ENCODE assay signal across 22 mouse cellular contexts in genomic region chr5:120624427-120624826, GRCm38 (mm10). TPM values are rescaled to one million over a fixed set of nuclear protein-coding genes. Genes with fewer than 3 reads are reported as not detected.
A peak's percentile ranks its signal among the peaks of the same experiment; 100 is the strongest.
DNase-seq lines count a peak whose midpoint lies in the region; ATAC-seq and TF ChIP-seq lines count a peak whose summit lies in the region.
"Had no signal": no experiment of that assay in that cellular context is flagged by ENCODE, and none has a peak within 500 bp of the region (broad histone marks: within the 10 kb centered on the region; RNA-seq: fewer than 3 reads in every experiment).

No protein-coding gene starts in this region.

- TF ChIP-seq CTCF in hindbrain, postnatal 0 days (IDR thresholded peaks at IDR 0.05; ENCODE audit: low read depth): no peak

- H3K4me3 ChIP-seq in hindbrain, postnatal 0 days (ENCODE audit: low read length): no peak overlapping the region
- H3K4me3 ChIP-seq in hindbrain, embryonic 12.5 days: no peak overlapping the region
- H3K4me3 ChIP-seq: embryonic facial prominence, embryonic 10.5 days; embryonic facial prominence, embryonic 12.5 days; forebrain, embryonic 13.5 days; forebrain, embryonic 15.5 days had no signal

- peak; percentile 30 for DNase-seq in cerebellum, adult 9-11 months
- DNase-seq in cerebellum, postnatal 14 days: peak; percentile 59 to 72
- DNase-seq in cerebellum, adult 9-10 months: no peak
- DNase-seq in hindbrain, postnatal 0 days (ENCODE audit: low spot score): peak; percentile 37
- DNase-seq: adrenal gland, adult 8-10 months; adrenal gland, postnatal 14 days; adrenal gland, postnatal 36 days; B cell, adult 2 months; cerebellum, adult 11 months; forebrain, postnatal 0 days had no signal

- no peak overlapping the region for H3K9ac ChIP-seq in hindbrain, postnatal 0 days (replicated peaks; ENCODE audit: low read length)
- H3K9ac ChIP-seq in hindbrain, embryonic 12.5 days: no peak overlapping the region
- H3K9ac ChIP-seq: embryonic facial prominence, embryonic 12.5 days; forebrain, embryonic 13.5 days; forebrain, embryonic 15.5 days; forebrain, postnatal 0 days had no signal

- H3K9me3 ChIP-seq in hindbrain, postnatal 0 days (ENCODE audit: low read length): no peaks in the 10 kb centered on the region
- H3K9me3 ChIP-seq in hindbrain, embryonic 12.5 days (replicated peaks): no peaks in the 10 kb centered on the region
- H3K9me3 ChIP-seq: embryonic facial prominence, embryonic 10.5 days; embryonic facial prominence, embryonic 12.5 days; forebrain, embryonic 13.5 days; forebrain, embryonic 15.5 days; G1E had no signal

- 81% methylated on average over 10 of the region's 10 CpGs for WGBS in hindbrain, postnatal 0 days
- 94% methylated on average over 10 of the region's 10 CpGs for WGBS in hindbrain, embryonic 12.5 days

- no peak overlapping the region for H3K4me2 ChIP-seq in hindbrain, postnatal 0 days (ENCODE audit: low read depth, low read length)
- no peak overlapping the region for H3K4me2 ChIP-seq in hindbrain, embryonic 12.5 days (replicated peaks)
- H3K4me2 ChIP-seq: embryonic facial prominence, embryonic 12.5 days; forebrain, embryonic 13.5 days; forebrain, embryonic 15.5 days had no signal

- peaks cover 52% of the 10 kb centered on the region for H3K36me3 ChIP-seq in hindbrain, postnatal 0 days (ENCODE audit: insufficient read depth, low read length)
- H3K36me3 ChIP-seq in hindbrain, embryonic 12.5 days: peaks cover 88% of the 10 kb centered on the region

- no peaks in the 10 kb centered on the region for H3K27me3 ChIP-seq in hindbrain, postnatal 0 days (ENCODE audit: insufficient read depth, low read length)
- 0 out of 2 replicates have a peak, but pooled peaks cover under 1% of the 10 kb centered on the region for H3K27me3 ChIP-seq in hindbrain, embryonic 12.5 days
- H3K27me3 ChIP-seq: CH12.LX; embryonic facial prominence, embryonic 12.5 days; forebrain, embryonic 13.5 days; forebrain, embryonic 15.5 days; Patski had no signal

- no peak overlapping the region for H3K27ac ChIP-seq in hindbrain, postnatal 0 days
- no peak overlapping the region for H3K27ac ChIP-seq in hindbrain, embryonic 12.5 days
- H3K27ac ChIP-seq: embryonic facial prominence, embryonic 10.5 days; embryonic facial prominence, embryonic 12.5 days; forebrain, embryonic 13.5 days; forebrain, embryonic 15.5 days had no signal

- H3K4me1 ChIP-seq in hindbrain, postnatal 0 days (ENCODE audit: insufficient read depth, low read length): no peaks in the 10 kb centered on the region
- peaks cover 17% of the 10 kb centered on the region for H3K4me1 ChIP-seq in hindbrain, embryonic 12.5 days
- H3K4me1 ChIP-seq: forebrain, embryonic 13.5 days had no signal

- no peak for ATAC-seq in cerebellum, adult (ENCODE audit: insufficient number of reproducible peaks, low FRiP score, low TSS enrichment)
- no peak for ATAC-seq in hindbrain, postnatal 0 days
- ATAC-seq in hindbrain, embryonic 12.5 days (ENCODE audit: low FRiP score): no peak
- ATAC-seq: activated CD4-positive, CD25-positive, alpha-beta regulatory T cell, adult 4 months; CD4-positive, CD25-positive, alpha-beta regulatory T cell, adult 4 months; forebrain, embryonic 13.5 days; forebrain, embryonic 15.5 days; forebrain, postnatal 0 days; Patski had no signal

RNA-seq across cellular contexts. Expression of gene Cfap73, which starts 9.6 kb away (rescaled TPM):
- 0.21 and 0.79 TPM in 2 replicates for total RNA-seq in hindbrain, postnatal 0 days (2014; rRNA removed)
- polyA plus RNA-seq in hindbrain, postnatal 0 days (2015; fragmentation: Nextera tagmentation; extraction: Ambion mirVana): 0.26 and 0.86 TPM in 2 replicates
- 0.56 and 0.77 TPM in 2 replicates for polyA plus RNA-seq in hindbrain, embryonic 12.5 days (2016; fragmentation: Nextera tagmentation; extraction: Ambion mirVana)
- total RNA-seq: CH12.LX, G1E had no signal
- polyA plus RNA-seq: activated CD4-positive, CD25-positive, alpha-beta regulatory T cell, adult 4 months; CD4-positive, CD25-positive, alpha-beta regulatory T cell, adult 4 months; embryonic facial prominence, embryonic 12.5 days; forebrain, embryonic 11.5 days; forebrain, embryonic 13.5 days; G1E had no signal

RNA-seq across cellular contexts. Expression of gene Ddx54, which starts 11.9 kb away (rescaled TPM):
- total RNA-seq in hindbrain, postnatal 0 days (2014; rRNA removed): 37.3 and 40.1 TPM in 2 replicates
- polyA plus RNA-seq in hindbrain, postnatal 0 days (2015; fragmentation: Nextera tagmentation; extraction: Ambion mirVana): 30.8 and 31.9 TPM in 2 replicates
- polyA plus RNA-seq in hindbrain, embryonic 12.5 days (2016; fragmentation: Nextera tagmentation; extraction: Ambion mirVana): 53.2 and 53.6 TPM in 2 replicates

RNA-seq across cellular contexts. Expression of gene Rita1, which starts 12.0 kb away (rescaled TPM):
- 38.0 and 38.6 TPM in 2 replicates for total RNA-seq in hindbrain, postnatal 0 days (2014; rRNA removed)
- polyA plus RNA-seq in hindbrain, postnatal 0 days (2015; fragmentation: Nextera tagmentation; extraction: Ambion mirVana): 30.1 and 30.4 TPM in 2 replicates
- polyA plus RNA-seq in hindbrain, embryonic 12.5 days (2016; fragmentation: Nextera tagmentation; extraction: Ambion mirVana): 16.8 and 19.2 TPM in 2 replicates

RNA-seq across cellular contexts. Expression of gene Rasal1, which starts 24.2 kb away (rescaled TPM):
- total RNA-seq in hindbrain, postnatal 0 days (2014; rRNA removed): 3.9 and 8.2 TPM in 2 replicates
- 3.2 and 4.7 TPM in 2 replicates for polyA plus RNA-seq in hindbrain, postnatal 0 days (2015; fragmentation: Nextera tagmentation; extraction: Ambion mirVana)
- polyA plus RNA-seq in hindbrain, embryonic 12.5 days (2016; fragmentation: Nextera tagmentation; extraction: Ambion mirVana): 0.06 and 0.38 TPM in 2 replicates
- polyA plus RNA-seq: forebrain, embryonic 11.5 days had no signal

RNA-seq across cellular contexts. Expression of gene Iqcd, which starts 35.6 kb away (rescaled TPM):
- 0.63 and 1.9 TPM in 2 replicates for total RNA-seq in hindbrain, postnatal 0 days (2014; rRNA removed)
- 1.8 and 2.0 TPM in 2 replicates for polyA plus RNA-seq in hindbrain, postnatal 0 days (2015; fragmentation: Nextera tagmentation; extraction: Ambion mirVana)
- 1.9 and 2.5 TPM in 2 replicates for polyA plus RNA-seq in hindbrain, embryonic 12.5 days (2016; fragmentation: Nextera tagmentation; extraction: Ambion mirVana)
